Mouse (Mus musculus) midbrain, embryonic 15.5 days (tissue): ENCODE results near the gene Fam71f1. TPM values are rescaled to one million over a fixed set of nuclear protein-coding genes. Genes with fewer than 3 reads are reported as not detected.
"Not testable (repeated sequence)": the region's sequence is repeated elsewhere in the genome, so short reads cannot be mapped to it uniquely, and the experiment has no call there.

Experiments
- ATAC-seq: fragments of 200-750 bp; cut with Nextera tagmentation; replicated peaks from 2 replicates; pipeline ENCODE4 v1.8.0; 2017; ENCODE audit warnings: moderate TSS enrichment
- H3K27ac ChIP-seq: fragments of 300-500 bp; sonication (generic); 2 replicates; pipeline ENCODE4 v1.5.1; 2015; ENCODE audit warnings: mild to moderate bottlenecking, inconsistent platforms
- H3K27me3 ChIP-seq: fragments of 300-500 bp; sonication (generic); replicated peaks from 2 replicates; pipeline ENCODE4 v1.6.1; 2015; ENCODE audit warnings: inconsistent platforms
- H3K36me3 ChIP-seq: fragments of 300-500 bp; sonication (generic); replicated peaks from 2 replicates; pipeline ENCODE4 v1.6.1; 2015; ENCODE audit warnings: inconsistent platforms
- H3K4me1 ChIP-seq: fragments of 300-500 bp; sonication (generic); 2 replicates; pipeline ENCODE4 v1.6.1; 2015; ENCODE audit warnings: inconsistent platforms
- H3K4me2 ChIP-seq: fragments of 300-500 bp; sonication (generic); 2 replicates; pipeline ENCODE4 v1.6.1; 2015; ENCODE audit warnings: inconsistent platforms, mild to moderate bottlenecking, moderate library complexity
- H3K4me3 ChIP-seq: fragments of 300-500 bp; sonication (generic); 2 replicates; pipeline ENCODE4 v1.5.1; 2015; ENCODE audit warnings: mild to moderate bottlenecking, inconsistent platforms
- H3K9ac ChIP-seq: fragments of 300-500 bp; sonication (generic); 2 replicates; pipeline ENCODE4 v1.6.1; 2015; ENCODE audit warnings: mild to moderate bottlenecking, inconsistent platforms
- H3K9me3 ChIP-seq: fragments of 300-500 bp; sonication (generic); 2 replicates; pipeline ENCODE4 v1.6.1; 2016; ENCODE audit warnings: inconsistent platforms
- WGBS: fragments of 180-500 bp; shearing (Covaris S2); methylation state at CpG from one replicate; pipeline ENCODE4 v1.1.7; 2015; ENCODE audit warnings: mixed read lengths; 5-methylcytosine and 5-hydroxymethylcytosine counted together
- polyA plus RNA-seq: library from polyadenylated mRNA; unstranded; fragments of >200 nt; fragmentation: Nextera tagmentation; extraction: Ambion mirVana; gene quantifications from 2 replicates; pipeline ENCODE4 v1.2.1, GENCODE M21; 2015

Fam71f1 gene
- polyA plus RNA-seq, 1 experiment from 2014 or later, result not detected

DNA sequence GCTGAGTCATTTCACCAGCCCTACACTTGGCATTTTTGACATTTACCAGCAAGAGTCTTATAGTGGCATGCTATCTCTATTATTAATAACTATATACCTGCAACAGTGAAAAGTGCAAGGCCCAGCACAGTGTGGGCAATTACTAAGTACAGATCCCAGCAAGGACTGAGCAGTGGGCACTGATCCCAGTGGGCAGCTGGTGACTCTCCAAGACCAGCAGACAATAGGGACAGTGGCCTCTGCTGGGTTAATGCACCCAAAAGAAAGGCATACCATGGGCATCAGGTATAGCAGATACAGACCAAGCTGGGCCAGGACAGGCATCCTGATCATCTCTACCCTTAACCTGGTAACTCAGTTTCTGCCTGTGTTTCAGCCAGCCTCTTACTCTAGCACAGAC, 15.7 kb upstream of the Fam71f1 start:
- no peaks in the 10 kb centered on the region for H3K9me3 ChIP-seq
- H3K4me2 ChIP-seq, result no peak overlapping the region
- H3K4me3 ChIP-seq, result no peak overlapping the region
- no peak overlapping the region for H3K9ac ChIP-seq
- H3K27me3 ChIP-seq, result no peaks in the 10 kb centered on the region
- H3K36me3 ChIP-seq, result no peaks in the 10 kb centered on the region
- no peak overlapping the region for H3K27ac ChIP-seq
- no peaks in the 10 kb centered on the region for H3K4me1 ChIP-seq
- ATAC-seq, result no peak

DNA sequence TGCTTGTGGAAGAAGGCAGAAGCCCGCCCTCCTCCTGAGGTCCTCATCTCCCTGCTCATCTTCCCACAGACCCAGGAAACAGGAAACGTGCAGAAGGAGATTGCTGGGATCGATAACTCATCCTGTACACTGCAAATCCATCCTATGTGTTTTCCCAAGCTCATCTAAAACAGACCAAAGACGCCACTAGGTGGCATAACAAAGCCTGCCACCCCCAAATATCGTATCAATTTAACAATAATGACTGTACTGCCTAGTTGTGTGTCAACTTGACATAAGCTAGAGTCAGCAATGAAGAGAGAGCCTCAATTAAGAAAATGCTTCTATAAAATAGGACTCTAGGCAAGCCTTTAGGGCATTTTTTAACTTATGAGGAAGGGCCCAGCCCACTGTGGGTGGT, 15.2 kb upstream of the Fam71f1 start:
- 51% methylated on average over 5 of the region's 5 CpGs for WGBS
- ATAC-seq, result no peak
- no peak overlapping the region for H3K4me3 ChIP-seq

DNA sequence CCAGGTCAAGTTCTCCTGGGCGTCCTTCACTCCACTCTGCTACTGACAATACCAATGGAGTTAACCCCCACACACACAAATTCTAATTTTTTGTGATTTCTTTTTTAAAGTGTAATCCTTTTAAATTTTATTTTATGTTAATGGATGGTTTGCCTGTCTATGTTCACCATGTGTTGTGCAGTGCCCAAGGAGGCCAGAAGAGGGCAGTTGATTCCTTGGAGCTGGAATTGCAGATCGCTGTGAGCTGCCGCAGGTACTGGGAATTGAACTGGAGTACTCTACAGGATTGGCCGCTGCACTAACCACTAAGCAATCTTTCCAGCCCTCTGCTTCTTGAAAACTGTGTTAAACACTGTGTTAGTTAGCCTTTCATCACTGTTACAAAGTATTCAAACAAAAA, 13.5 kb upstream of the Fam71f1 start:
- no peaks in the 10 kb centered on the region for H3K27me3 ChIP-seq
- no peak overlapping the region for H3K4me3 ChIP-seq
- no peak overlapping the region for H3K4me2 ChIP-seq
- no peak overlapping the region for H3K9ac ChIP-seq
- no peaks in the 10 kb centered on the region for H3K9me3 ChIP-seq
- no peaks in the 10 kb centered on the region for H3K4me1 ChIP-seq
- H3K36me3 ChIP-seq, result no peaks in the 10 kb centered on the region
- WGBS, result 90% methylated on average over 4 of the region's 4 CpGs
- no peak overlapping the region for H3K27ac ChIP-seq
- no peak for ATAC-seq

More for the DNA sequence above, 15.2 kb upstream of the Fam71f1 start:
- Histone ChIP-seq H3K9me3 (no peaks in the 10 kb centered on the region), H3K36me3 (no peaks in the 10 kb centered on the region), H3K4me2 (no peak overlapping the region), H3K27me3 (no peaks in the 10 kb centered on the region), H3K27ac (no peak overlapping the region), H3K9ac (no peak overlapping the region), H3K4me1 (no peaks in the 10 kb centered on the region)

DNA sequence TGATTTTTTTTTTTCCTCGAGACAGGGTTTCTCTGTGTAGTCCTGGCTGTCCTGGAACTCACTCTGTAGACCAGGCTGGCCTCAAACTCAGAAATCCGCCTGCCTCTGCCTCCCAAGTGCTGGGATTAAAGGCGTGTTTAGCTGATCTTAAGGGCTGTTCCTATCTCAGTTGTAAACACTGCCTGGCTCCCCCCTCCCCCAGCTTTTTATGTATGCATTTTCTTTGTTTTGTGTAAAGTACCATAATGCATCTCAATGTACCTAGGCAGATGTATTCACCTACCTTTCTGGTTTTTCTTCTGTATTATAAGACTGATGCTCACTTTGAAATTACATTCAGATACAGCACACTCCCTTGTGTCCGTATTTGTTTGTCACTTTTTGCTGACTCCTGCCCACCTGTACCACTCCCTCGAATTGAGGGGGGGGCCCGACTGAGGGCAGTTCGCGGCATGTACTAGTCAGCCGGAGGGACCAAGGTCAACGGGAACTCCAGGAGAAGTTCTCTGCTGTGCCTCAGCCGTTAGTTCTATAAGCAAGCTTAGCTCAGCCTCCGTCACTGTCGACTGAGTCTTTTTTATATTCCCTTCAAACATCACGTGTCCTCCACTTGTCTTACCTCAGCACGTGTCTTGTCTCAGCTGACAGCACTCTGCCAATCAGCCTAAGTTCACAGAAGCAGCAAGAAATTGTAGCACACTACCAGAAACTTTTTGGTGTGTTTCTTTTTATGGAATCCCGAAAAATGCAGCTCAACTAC, 9.9 kb upstream of the Fam71f1 start:
- Histone ChIP-seq H3K27ac (no peak overlapping the region), H3K27me3 (no peaks in the 10 kb centered on the region), H3K9me3 (no peaks in the 10 kb centered on the region), H3K4me1 (no peaks in the 10 kb centered on the region), H3K4me2 (no peak overlapping the region), H3K9ac (no peak overlapping the region), H3K4me3 (no peak overlapping the region), H3K36me3 (no peaks in the 10 kb centered on the region)
- no peak for ATAC-seq
- 88% methylated on average over 16 of the region's 16 CpGs for WGBS

DNA sequence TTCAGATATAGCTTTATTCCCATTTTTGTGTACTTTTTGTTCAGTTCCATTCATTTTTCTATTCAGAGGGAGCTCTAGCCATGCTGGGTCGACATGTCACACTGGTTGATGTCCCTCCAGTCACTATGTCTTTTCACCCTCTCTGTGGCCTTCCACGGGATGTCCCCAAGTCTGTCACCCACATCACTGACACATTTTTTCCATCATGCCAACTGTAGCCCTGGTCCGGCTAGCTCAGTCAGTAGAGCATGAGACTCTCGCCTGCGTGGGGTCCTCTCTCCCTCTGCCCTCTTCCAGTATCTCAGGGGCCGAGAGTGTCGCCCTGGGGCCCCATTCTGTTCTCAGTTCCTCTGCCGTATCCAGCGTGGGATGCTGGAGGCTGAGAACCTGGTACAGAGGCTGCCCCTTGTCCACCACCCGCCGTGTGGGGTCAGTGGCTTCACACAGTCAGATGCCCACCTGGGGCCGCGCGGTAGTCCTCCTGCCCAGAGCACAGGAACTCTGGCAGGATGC, 5.2 kb upstream of the Fam71f1 start:
- Histone ChIP-seq H3K9me3 (no peaks in the 10 kb centered on the region), H3K36me3 (no peaks in the 10 kb centered on the region), H3K27ac (no peak overlapping the region), H3K4me3 (no peak overlapping the region), H3K27me3 (no peaks in the 10 kb centered on the region), H3K4me2 (no peak overlapping the region), H3K4me1 (no peaks in the 10 kb centered on the region), H3K9ac (no peak overlapping the region)
- WGBS, result 69% methylated on average over 14 of the region's 14 CpGs
- ATAC-seq, result no peak

DNA sequence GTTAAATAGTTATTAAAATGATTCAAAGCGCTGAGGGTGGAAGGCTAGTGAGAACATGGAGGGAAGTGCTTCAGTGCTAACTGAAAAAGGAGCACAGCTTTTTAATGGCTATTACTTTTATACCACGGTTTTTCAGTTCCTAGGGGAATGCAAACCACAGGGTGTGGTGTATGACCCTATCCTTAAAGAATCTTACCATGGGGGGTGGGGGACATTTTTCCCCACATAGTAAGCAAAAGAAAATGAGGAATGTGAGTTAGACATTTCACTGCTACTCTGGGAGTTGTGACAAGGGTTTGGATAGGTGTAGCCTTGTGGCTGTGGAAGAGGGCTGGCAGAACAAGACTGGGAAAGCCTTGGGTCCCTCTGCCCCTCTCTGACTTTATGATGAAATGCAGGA, 1.7 kb upstream of the Fam71f1 start:
- no peaks in the 10 kb centered on the region for H3K9me3 ChIP-seq
- H3K4me1 ChIP-seq, result no peaks in the 10 kb centered on the region
- H3K27ac ChIP-seq, result no peak overlapping the region
- H3K4me2 ChIP-seq, result no peak overlapping the region
- 74% methylated on average over 2 of the region's 2 CpGs for WGBS
- H3K27me3 ChIP-seq, result no peaks in the 10 kb centered on the region
- ATAC-seq, result no peak
- no peak overlapping the region for H3K9ac ChIP-seq
- H3K36me3 ChIP-seq, result no peaks in the 10 kb centered on the region
- H3K4me3 ChIP-seq, result no peak overlapping the region

DNA sequence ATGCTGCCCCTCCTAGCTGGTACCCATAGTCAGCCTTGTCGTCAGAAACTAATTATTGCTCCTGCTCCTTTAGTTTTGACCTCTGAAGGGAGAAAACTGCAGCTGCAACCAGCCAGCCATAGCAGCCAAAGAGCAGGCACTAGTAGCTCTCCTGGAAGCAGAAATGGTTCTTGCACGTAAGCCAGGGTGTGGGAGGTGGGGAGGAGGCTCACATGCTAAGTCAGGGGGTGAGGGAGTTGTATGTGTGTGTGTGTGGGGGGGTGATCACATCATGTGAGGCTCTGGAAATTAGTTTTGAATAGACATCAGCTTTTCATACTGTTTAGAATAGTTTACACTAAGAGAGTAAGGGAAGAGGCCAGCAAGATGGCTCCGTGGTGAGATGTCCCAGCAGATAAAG, 999 bp upstream of the Fam71f1 start:
- H3K27me3 ChIP-seq, result no peaks in the 10 kb centered on the region
- no peak overlapping the region for H3K9ac ChIP-seq
- H3K4me3 ChIP-seq, result no peak overlapping the region
- no peak overlapping the region for H3K27ac ChIP-seq
- ATAC-seq, result no peak
- H3K4me1 ChIP-seq, result no peaks in the 10 kb centered on the region
- H3K4me2 ChIP-seq, result no peak overlapping the region
- 62% methylated on average over 3 of the region's 3 CpGs for WGBS
- H3K36me3 ChIP-seq, result no peaks in the 10 kb centered on the region
- H3K9me3 ChIP-seq, result no peaks in the 10 kb centered on the region

DNA sequence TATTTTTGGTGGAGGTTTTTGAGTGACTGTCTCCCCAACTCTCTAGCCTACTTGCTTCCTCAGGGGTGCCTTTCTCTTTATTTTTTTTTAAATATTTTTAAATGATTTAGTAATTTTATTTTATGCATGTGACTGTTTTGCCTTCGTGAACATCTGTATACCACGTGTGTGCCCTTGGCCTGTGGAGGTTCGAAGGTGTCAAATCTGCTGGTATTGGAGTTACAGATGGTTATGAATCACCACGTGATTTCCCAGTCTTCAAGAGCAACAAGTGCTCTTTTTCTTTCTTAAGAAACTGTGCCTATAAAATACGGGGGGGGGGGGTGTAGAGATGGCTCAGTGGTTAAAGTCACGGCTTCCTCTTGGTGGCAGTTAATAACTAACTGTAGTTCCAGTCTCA, 2.6 kb downstream of the Fam71f1 start:
- no peak overlapping the region for H3K9ac ChIP-seq
- no peak for ATAC-seq
- H3K4me1 ChIP-seq, result no peaks in the 10 kb centered on the region
- H3K36me3 ChIP-seq, result no peaks in the 10 kb centered on the region
- 81% methylated on average over 6 of the region's 6 CpGs for WGBS
- H3K4me3 ChIP-seq, result no peak overlapping the region
- no peak overlapping the region for H3K4me2 ChIP-seq
- H3K9me3 ChIP-seq, result no peaks in the 10 kb centered on the region
- H3K27ac ChIP-seq, result no peak overlapping the region
- no peaks in the 10 kb centered on the region for H3K27me3 ChIP-seq

DNA sequence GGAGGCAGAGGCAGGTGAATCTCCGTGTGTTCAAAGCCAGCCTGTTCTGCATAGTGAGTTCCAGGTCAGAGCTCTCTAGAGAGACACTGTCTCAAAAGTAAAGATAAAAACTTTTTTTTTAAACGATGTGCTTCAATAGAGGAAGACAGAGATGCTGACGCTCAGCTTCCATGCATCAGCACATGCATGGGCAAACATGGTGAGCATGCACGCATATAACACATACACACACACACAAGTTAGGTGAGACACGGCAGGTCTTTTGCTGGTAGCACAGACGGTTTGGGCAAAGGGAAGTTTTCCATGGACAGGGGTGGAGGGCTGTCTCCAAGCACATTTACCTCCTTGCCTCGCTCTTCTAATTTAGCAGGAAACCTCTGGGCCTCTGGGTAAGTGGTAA, 3.2 kb downstream of the Fam71f1 start:
- Histone ChIP-seq H3K9me3 (no peaks in the 10 kb centered on the region), H3K27me3 (no peaks in the 10 kb centered on the region), H3K4me2 (no peak overlapping the region), H3K4me1 (no peaks in the 10 kb centered on the region), H3K27ac (no peak overlapping the region), H3K36me3 (no peaks in the 10 kb centered on the region), H3K4me3 (no peak overlapping the region), H3K9ac (no peak overlapping the region)
- ATAC-seq, result no peak
- WGBS, result 92% methylated on average over 7 of the region's 7 CpGs

DNA sequence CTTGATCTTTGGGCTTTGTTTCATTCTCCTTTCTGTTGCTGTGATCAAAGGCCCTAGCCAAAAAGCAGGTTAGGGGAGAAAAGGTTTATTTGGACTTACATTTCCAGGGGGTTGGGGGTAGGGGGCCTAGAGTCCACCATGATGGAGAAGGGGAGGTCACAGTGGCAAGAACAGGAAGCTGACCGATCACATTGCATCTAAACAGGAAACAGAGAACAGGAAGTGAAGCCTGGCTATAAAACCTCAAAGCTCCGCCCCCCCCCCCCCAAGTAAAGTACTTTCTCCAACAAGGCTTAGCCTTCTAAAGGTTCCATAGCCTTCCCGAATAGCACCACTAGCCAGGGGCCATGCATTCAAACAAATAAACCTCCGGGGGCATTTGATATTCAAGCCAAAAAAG, 3.8 kb downstream of the Fam71f1 start:
- Histone ChIP-seq H3K4me1 (no peaks in the 10 kb centered on the region), H3K9me3 (no peaks in the 10 kb centered on the region), H3K27ac (no peak overlapping the region), H3K27me3 (no peaks in the 10 kb centered on the region), H3K36me3 (no peaks in the 10 kb centered on the region), H3K4me2 (no peak overlapping the region), H3K4me3 (no peak overlapping the region), H3K9ac (no peak overlapping the region)
- WGBS, result 83% methylated on average over 4 of the region's 4 CpGs
- ATAC-seq, result no peak

DNA sequence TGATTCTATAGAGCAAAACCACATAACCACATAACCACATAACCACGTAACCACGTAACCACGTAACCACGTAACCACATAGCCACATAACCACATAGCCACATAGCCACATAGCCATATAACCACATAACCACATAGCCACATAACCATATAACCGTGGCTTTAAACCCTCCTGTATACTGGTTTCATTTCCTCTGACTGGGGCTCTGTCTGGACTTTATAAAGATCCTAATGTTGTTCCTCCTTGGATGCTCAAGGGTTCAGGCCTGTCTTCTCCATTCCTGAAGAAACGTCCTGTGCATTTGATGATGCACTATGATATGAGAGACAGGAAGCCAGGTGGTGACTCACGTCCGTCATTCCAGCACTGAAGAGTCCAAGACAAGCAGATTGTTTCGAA, 8.0 kb downstream of the Fam71f1 start:
- Histone ChIP-seq H3K4me3 (no peak overlapping the region), H3K27ac (no peak overlapping the region), H3K4me2 (no peak overlapping the region), H3K36me3 (no peaks in the 10 kb centered on the region), H3K27me3 (no peaks in the 10 kb centered on the region), H3K9me3 (no peaks in the 10 kb centered on the region), H3K4me1 (no peaks in the 10 kb centered on the region), H3K9ac (no peak overlapping the region)
- no peak for ATAC-seq
- 88% methylated on average over 9 of the region's 9 CpGs for WGBS

DNA sequence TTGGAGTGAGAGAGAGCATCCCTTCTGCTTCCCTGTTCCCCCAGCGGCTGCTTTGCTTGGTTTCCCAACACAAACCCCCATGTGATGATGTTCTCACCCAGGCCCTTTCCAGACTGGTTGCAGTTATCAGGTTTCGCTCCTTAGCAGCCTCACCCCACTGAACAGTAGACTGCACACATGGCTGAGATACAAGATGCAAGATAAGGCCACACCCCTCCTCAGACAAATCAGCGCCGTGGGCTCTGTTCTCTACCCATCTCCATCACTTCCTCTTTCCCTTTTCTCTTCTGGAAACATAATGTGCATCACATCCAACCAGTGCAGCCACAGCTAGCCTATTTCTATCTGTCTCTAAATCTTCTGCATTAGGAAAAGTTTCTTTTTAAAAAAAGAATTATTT, 10.6 kb downstream of the Fam71f1 start:
- H3K4me2 ChIP-seq, result no peak overlapping the region
- H3K27ac ChIP-seq, result no peak overlapping the region
- ATAC-seq, result no peak
- H3K9me3 ChIP-seq, result no peaks in the 10 kb centered on the region
- H3K27me3 ChIP-seq, result no peaks in the 10 kb centered on the region
- 80% methylated on average over 4 of the region's 4 CpGs for WGBS
- H3K4me3 ChIP-seq, result no peak overlapping the region
- H3K36me3 ChIP-seq, result no peaks in the 10 kb centered on the region
- H3K9ac ChIP-seq, result no peak overlapping the region
- H3K4me1 ChIP-seq, result no peaks in the 10 kb centered on the region

DNA sequence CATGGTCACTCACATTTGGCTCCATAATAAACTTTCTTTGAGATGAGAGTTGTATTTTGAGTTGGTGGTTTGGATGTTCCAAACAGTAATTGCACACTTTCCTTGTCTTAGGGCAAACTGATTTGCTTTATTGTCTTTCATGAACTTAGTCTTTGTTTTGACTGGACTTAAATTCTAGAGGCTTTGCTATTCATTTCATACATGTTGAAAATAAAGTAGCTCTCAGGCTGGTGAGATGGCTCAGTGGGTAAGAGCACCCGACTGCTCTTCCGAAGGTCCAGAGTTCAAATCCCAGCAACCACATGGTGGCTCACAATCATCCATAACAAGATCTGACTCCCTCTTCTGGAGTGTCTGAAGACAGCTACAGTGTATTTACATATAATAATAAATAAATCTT, 27.6 kb downstream of the Fam71f1 start:
- H3K27me3 ChIP-seq, ATAC-seq, H3K9ac ChIP-seq, H3K4me3 ChIP-seq, H3K9me3 ChIP-seq, H3K4me2 ChIP-seq, H3K36me3 ChIP-seq, H3K27ac ChIP-seq: not testable (repeated sequence)
- WGBS, result 93% methylated on average over 2 of the region's 2 CpGs
- peaks cover 15% of the 10 kb centered on the region for H3K4me1 ChIP-seq
